Mouse (Mus musculus): ENCODE data around the gene Peak1. TPM values are rescaled to one million over a fixed set of nuclear protein-coding genes. Genes with fewer than 3 reads are reported as not detected.

Gene Peak1
- polyA plus RNA-seq, 1 experiment: 14.4 TPM

DNA sequence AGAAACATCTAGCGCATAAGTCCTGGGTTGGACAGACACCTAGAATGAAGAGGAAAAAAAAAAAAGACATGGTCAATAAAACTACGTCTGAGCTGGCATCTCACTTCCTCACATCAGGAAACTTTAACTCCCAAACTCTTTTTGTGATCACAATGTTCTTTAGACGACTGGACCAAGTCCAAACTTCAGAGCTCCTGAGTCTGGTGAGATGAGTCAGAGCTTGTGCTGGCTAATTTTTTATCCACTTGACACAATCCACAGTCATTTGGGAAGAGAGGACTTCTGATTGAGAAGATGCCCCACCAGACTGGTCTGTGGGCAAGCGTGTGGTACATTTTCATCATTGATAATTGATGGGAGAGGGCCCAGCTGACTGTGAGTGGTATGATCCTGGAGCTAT lies 43.5 kb downstream of the Peak1 start:
- Histone ChIP-seq H3K27me3 (ENCODE audit: control insufficient read depth, insufficient read depth, insufficient read length) (no peaks in the 10 kb centered on the region), H3K36me3 (ENCODE audit: control insufficient read depth, insufficient read depth) (no peaks in the 10 kb centered on the region), H3K4me3 (ENCODE audit: insufficient read depth, poor library complexity, severe bottlenecking) (no peak overlapping the region), H3K79me2 (ENCODE audit: control insufficient read depth, insufficient read depth) (peaks cover 86% of the 10 kb centered on the region), H3ac (ENCODE audit: control insufficient read depth, insufficient read length, low read depth) (no peak overlapping the region), H3K79me3 (ENCODE audit: low read depth) (peaks cover 60% of the 10 kb centered on the region)
- TF ChIP-seq CEBPB (IDR thresholded peaks at IDR 0.05; ENCODE audit: low read depth) (no peak), MAX (IDR thresholded peaks at IDR 0.05) (no peak), MYOD1 (IDR thresholded peaks at IDR 0.05; ENCODE audit: control insufficient read depth, insufficient read length, low read depth) (no peak), USF1 (IDR thresholded peaks at IDR 0.05; ENCODE audit: low read depth) (no peak), MYOG (IDR thresholded peaks at IDR 0.05; ENCODE audit: control insufficient read depth, extremely low read depth, insufficient read length) (no peak), FOSL1 (IDR thresholded peaks at IDR 0.05; ENCODE audit: insufficient read depth, low read length, poor library complexity, severe bottlenecking) (no peak), CTCF (IDR thresholded peaks at IDR 0.05; ENCODE audit: control insufficient read depth, insufficient read depth, insufficient read length) (no peak)

DNA sequence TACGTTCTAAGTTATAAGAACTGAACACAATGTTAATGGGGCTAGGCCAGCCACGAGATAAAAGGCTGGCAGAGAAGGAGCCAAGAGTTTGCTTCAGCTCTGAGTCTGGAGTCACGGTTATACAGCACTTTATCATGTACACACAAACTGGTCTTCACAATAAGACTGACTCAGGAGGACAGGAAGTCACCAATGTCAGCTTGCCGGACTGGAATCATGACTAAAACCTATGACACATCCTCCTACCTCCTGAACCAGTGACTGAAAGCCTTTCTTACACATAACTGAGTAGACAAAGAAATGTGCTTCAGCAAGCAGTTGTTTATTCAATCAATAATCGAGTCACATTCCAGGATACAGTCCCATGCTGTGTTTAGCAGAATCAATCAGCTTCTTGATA lies 47.2 kb downstream of the Peak1 start:
- Histone ChIP-seq H3K36me3 (ENCODE audit: control insufficient read depth, insufficient read depth) (no peaks in the 10 kb centered on the region), H3ac (ENCODE audit: control insufficient read depth, insufficient read length, low read depth) (no peak overlapping the region), H3K79me2 (ENCODE audit: control insufficient read depth, insufficient read depth) (peaks cover 86% of the 10 kb centered on the region), H3K4me3 (ENCODE audit: insufficient read depth, poor library complexity, severe bottlenecking) (no peak overlapping the region), H3K27me3 (ENCODE audit: control insufficient read depth, insufficient read depth, insufficient read length) (no peaks in the 10 kb centered on the region), H3K79me3 (ENCODE audit: low read depth) (peaks cover 43% of the 10 kb centered on the region)
- TF ChIP-seq USF1 (IDR thresholded peaks at IDR 0.05; ENCODE audit: low read depth) (no peak), MAX (IDR thresholded peaks at IDR 0.05) (no peak), MYOG (IDR thresholded peaks at IDR 0.05; ENCODE audit: control insufficient read depth, extremely low read depth, insufficient read length) (no peak), FOSL1 (IDR thresholded peaks at IDR 0.05; ENCODE audit: insufficient read depth, low read length, poor library complexity, severe bottlenecking) (no peak), MYOD1 (IDR thresholded peaks at IDR 0.05; ENCODE audit: control insufficient read depth, insufficient read length, low read depth) (no peak), CTCF (IDR thresholded peaks at IDR 0.05; ENCODE audit: control insufficient read depth, insufficient read depth, insufficient read length) (no peak), CEBPB (IDR thresholded peaks at IDR 0.05; ENCODE audit: low read depth) (no peak)

DNA sequence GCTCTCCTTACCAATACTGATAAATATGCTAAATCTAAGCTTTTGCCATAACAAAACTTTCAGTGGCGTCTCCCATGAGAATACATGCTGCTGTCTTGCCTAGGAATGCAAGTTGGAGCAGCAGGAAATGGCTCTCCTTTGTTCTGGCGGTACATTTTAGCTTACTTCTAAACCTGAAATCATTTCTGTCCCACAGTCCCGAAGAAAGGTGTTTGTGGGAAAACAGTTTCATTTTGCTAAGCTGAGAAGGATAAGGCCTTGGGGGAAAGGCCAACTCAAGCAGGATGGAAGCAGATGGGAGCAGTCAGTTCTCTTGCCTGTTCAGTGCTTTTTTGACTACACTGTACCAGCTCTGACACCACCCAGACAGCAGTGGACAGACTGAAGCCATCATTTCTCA lies 49.1 kb downstream of the Peak1 start:
- Histone ChIP-seq H3K36me3 (ENCODE audit: control insufficient read depth, insufficient read depth) (no peaks in the 10 kb centered on the region), H3K4me3 (ENCODE audit: insufficient read depth, poor library complexity, severe bottlenecking) (no peak overlapping the region), H3K79me2 (ENCODE audit: control insufficient read depth, insufficient read depth) (peaks cover 87% of the 10 kb centered on the region), H3ac (ENCODE audit: control insufficient read depth, insufficient read length, low read depth) (no peak overlapping the region), H3K27me3 (ENCODE audit: control insufficient read depth, insufficient read depth, insufficient read length) (no peaks in the 10 kb centered on the region), H3K79me3 (ENCODE audit: low read depth) (peaks cover 50% of the 10 kb centered on the region)
- no peak for TF ChIP-seq MYOD1 (IDR thresholded peaks at IDR 0.05; ENCODE audit: control insufficient read depth, insufficient read length, low read depth)
- TF ChIP-seq MAX (IDR thresholded peaks at IDR 0.05): no peak
- no peak for TF ChIP-seq CEBPB (IDR thresholded peaks at IDR 0.05; ENCODE audit: low read depth)
- no peak for TF ChIP-seq MYOG (IDR thresholded peaks at IDR 0.05; ENCODE audit: control insufficient read depth, extremely low read depth, insufficient read length)
- TF ChIP-seq FOSL1 (IDR thresholded peaks at IDR 0.05; ENCODE audit: insufficient read depth, low read length, poor library complexity, severe bottlenecking): no peak
- no peak for TF ChIP-seq CTCF (IDR thresholded peaks at IDR 0.05; ENCODE audit: control insufficient read depth, insufficient read depth, insufficient read length)
- TF ChIP-seq USF1 (IDR thresholded peaks at IDR 0.05; ENCODE audit: low read depth): no peak

DNA sequence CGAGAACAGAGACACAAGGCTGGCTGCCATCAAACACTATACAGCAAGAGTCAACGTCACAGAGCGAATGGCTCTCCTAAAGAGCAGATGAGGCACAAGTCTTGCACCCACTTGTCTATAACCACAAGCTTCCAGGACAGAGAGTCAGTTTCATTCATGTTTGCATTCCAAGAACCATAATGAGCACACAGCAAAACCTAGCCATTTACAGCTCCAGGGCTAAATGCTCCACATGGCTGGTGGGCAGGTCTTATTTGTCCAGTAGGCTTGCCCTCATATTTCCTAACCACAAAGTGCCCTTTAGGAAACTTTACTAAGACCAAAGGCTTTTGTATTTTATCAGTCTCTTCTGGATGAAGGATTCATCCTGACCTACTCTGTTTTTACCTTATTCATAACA lies 54.6 kb downstream of the Peak1 start:
- H3K4me3 ChIP-seq (ENCODE audit: insufficient read depth, poor library complexity, severe bottlenecking): no peak overlapping the region
- H3K79me2 ChIP-seq (ENCODE audit: control insufficient read depth, insufficient read depth): peaks cover 98% of the 10 kb centered on the region

DNA sequence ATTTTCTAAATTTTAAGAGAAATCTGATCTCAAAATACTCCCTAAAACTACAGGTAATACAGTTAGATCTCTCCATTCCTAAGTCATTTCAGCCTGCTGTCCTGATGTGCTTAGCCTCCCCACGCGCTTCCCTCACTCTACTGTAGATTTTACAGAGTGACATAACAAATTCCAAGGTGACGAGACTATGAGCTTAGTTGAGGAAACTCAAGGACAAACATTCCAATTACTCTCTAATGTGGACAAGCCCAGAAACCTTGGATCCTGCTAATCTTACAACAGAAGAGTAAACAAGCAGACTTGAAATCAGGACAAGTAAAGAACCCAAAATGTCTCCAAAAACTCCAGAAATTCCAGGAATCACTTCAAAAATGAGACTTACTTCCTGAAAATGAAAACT lies 58.6 kb downstream of the Peak1 start:
- TF ChIP-seq MYOD1 (IDR thresholded peaks at IDR 0.05; ENCODE audit: control insufficient read depth, insufficient read length, low read depth) (no peak), MYOG (IDR thresholded peaks at IDR 0.05; ENCODE audit: control insufficient read depth, extremely low read depth, insufficient read length) (no peak), CEBPB (IDR thresholded peaks at IDR 0.05; ENCODE audit: low read depth) (no peak), FOSL1 (IDR thresholded peaks at IDR 0.05; ENCODE audit: insufficient read depth, low read length, poor library complexity, severe bottlenecking) (no peak), MAX (IDR thresholded peaks at IDR 0.05) (no peak), USF1 (IDR thresholded peaks at IDR 0.05; ENCODE audit: low read depth) (no peak), CTCF (IDR thresholded peaks at IDR 0.05; ENCODE audit: control insufficient read depth, insufficient read depth, insufficient read length) (no peak)
- Histone ChIP-seq H3ac (ENCODE audit: control insufficient read depth, insufficient read length, low read depth) (no peak overlapping the region), H3K4me3 (ENCODE audit: insufficient read depth, poor library complexity, severe bottlenecking) (no peak overlapping the region)

More for the DNA sequence above, 54.6 kb downstream of the Peak1 start:
- H3K36me3 ChIP-seq (ENCODE audit: control insufficient read depth, insufficient read depth): peaks cover 11% of the 10 kb centered on the region
- no peak overlapping the region for H3ac ChIP-seq (ENCODE audit: control insufficient read depth, insufficient read length, low read depth)
- TF ChIP-seq USF1 (IDR thresholded peaks at IDR 0.05; ENCODE audit: low read depth): no peak
- no peak for TF ChIP-seq CEBPB (IDR thresholded peaks at IDR 0.05; ENCODE audit: low read depth)
- no peak for TF ChIP-seq MYOG (IDR thresholded peaks at IDR 0.05; ENCODE audit: control insufficient read depth, extremely low read depth, insufficient read length)
- TF ChIP-seq CTCF (IDR thresholded peaks at IDR 0.05; ENCODE audit: control insufficient read depth, insufficient read depth, insufficient read length): no peak
- TF ChIP-seq FOSL1 (IDR thresholded peaks at IDR 0.05; ENCODE audit: insufficient read depth, low read length, poor library complexity, severe bottlenecking): no peak
- TF ChIP-seq MAX (IDR thresholded peaks at IDR 0.05): no peak
- TF ChIP-seq MYOD1 (IDR thresholded peaks at IDR 0.05; ENCODE audit: control insufficient read depth, insufficient read length, low read depth): no peak
- peaks cover 53% of the 10 kb centered on the region for H3K79me3 ChIP-seq (ENCODE audit: low read depth)
- H3K27me3 ChIP-seq (ENCODE audit: control insufficient read depth, insufficient read depth, insufficient read length): no peaks in the 10 kb centered on the region

DNA sequence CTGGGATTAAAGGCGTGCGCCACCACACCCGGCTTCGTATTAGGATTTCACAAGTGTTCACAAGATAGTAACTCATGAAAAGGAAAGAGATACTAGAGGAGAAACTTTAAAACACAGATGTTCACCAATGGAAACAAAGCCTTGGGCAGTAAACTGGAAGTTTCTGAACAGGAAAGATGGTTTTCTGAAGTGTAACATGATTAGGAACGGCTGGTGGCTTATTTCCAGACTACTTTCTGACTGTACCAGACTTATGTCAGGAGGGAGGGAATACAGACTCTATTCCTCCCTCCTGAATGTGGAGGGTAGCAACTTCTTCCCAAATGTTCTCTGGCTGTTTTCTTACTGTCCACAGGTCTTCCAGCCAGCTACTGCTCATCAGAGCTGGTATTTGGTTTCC lies 62.7 kb downstream of the Peak1 start:
- Histone ChIP-seq H3K4me3 (ENCODE audit: insufficient read depth, poor library complexity, severe bottlenecking) (no peak overlapping the region), H3K79me3 (ENCODE audit: low read depth) (peaks cover 43% of the 10 kb centered on the region), H3K36me3 (ENCODE audit: control insufficient read depth, insufficient read depth) (no peaks in the 10 kb centered on the region), H3K79me2 (ENCODE audit: control insufficient read depth, insufficient read depth) (peaks cover 75% of the 10 kb centered on the region), H3ac (ENCODE audit: control insufficient read depth, insufficient read length, low read depth) (no peak overlapping the region), H3K27me3 (ENCODE audit: control insufficient read depth, insufficient read depth, insufficient read length) (no peaks in the 10 kb centered on the region)
- TF ChIP-seq FOSL1 (IDR thresholded peaks at IDR 0.05; ENCODE audit: insufficient read depth, low read length, poor library complexity, severe bottlenecking) (no peak), USF1 (IDR thresholded peaks at IDR 0.05; ENCODE audit: low read depth) (no peak), MAX (IDR thresholded peaks at IDR 0.05) (no peak), CTCF (IDR thresholded peaks at IDR 0.05; ENCODE audit: control insufficient read depth, insufficient read depth, insufficient read length) (no peak), CEBPB (IDR thresholded peaks at IDR 0.05; ENCODE audit: low read depth) (no peak), MYOD1 (IDR thresholded peaks at IDR 0.05; ENCODE audit: control insufficient read depth, insufficient read length, low read depth) (no peak), MYOG (IDR thresholded peaks at IDR 0.05; ENCODE audit: control insufficient read depth, extremely low read depth, insufficient read length) (no peak)

More for the DNA sequence above, 58.6 kb downstream of the Peak1 start:
- Histone ChIP-seq H3K36me3 (ENCODE audit: control insufficient read depth, insufficient read depth) (peaks cover 11% of the 10 kb centered on the region), H3K79me3 (ENCODE audit: low read depth) (peaks cover 52% of the 10 kb centered on the region), H3K27me3 (ENCODE audit: control insufficient read depth, insufficient read depth, insufficient read length) (no peaks in the 10 kb centered on the region), H3K79me2 (ENCODE audit: control insufficient read depth, insufficient read depth) (peaks cover 81% of the 10 kb centered on the region)

Measured in C2C12 (cell line).